8 mouse cellular contexts compared by ENCODE assay signal in the genomic region with DNA sequence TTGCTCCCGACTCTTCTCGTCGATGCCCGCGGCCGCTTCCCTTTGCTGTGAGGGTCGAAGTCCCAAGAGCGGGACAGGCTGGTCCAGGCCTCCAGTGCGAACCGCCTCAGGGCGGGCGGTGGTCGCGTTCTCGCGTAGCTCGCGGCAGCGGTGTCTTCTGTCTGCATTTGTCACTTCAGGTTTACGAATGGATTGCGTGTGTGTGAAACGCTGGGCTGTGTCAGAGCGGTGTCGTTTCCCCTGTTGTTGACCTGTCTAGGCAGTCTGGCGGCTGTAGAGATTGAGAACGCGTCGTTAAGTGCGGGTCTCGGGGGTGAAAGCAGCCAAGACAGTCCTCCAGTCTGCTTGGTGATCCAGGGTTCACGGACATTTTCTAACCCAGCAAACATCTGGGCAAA. TPM values are rescaled to one million over a fixed set of nuclear protein-coding genes. Genes with fewer than 3 reads are reported as not detected.
DNase-seq lines count a peak whose midpoint lies in the region; ATAC-seq and TF ChIP-seq lines count a peak whose summit lies in the region.

No protein-coding gene starts in this region.

- no peak for TF ChIP-seq POLR2A in heart, adult 2 months (IDR thresholded peaks at IDR 0.05; ENCODE audit: insufficient read depth, low read depth, low read length)
- no peak for TF ChIP-seq POLR2A in ES-Bruce4 (IDR thresholded peaks at IDR 0.05; ENCODE audit: insufficient read depth, low read length)

- peak overlapping the region; percentile 92 for H3K4me3 ChIP-seq in heart, adult 2 months
- H3K4me3 ChIP-seq in ES-Bruce4 (ENCODE audit: low read depth, low read length): peak overlapping the region; percentile 97
- peak overlapping the region; percentile 94 for H3K4me3 ChIP-seq in forebrain, embryonic 14.5 days (ENCODE audit: low read depth, low read length)
- H3K4me3 ChIP-seq in liver, embryonic 16.5 days (ENCODE audit: low read depth, low read length): peak overlapping the region; percentile 99

- ATAC-seq in forebrain, embryonic 14.5 days: peak; percentile 76
- ATAC-seq in liver, embryonic 16.5 days (ENCODE audit: low read depth): peak; percentile 15

- H3K9ac ChIP-seq in heart, adult 2 months (ENCODE audit: low read depth, low read length): peak overlapping the region; percentile 92
- peak overlapping the region; percentile 59 for H3K9ac ChIP-seq in ES-Bruce4 (ENCODE audit: low read depth, poor library complexity, severe bottlenecking)
- H3K9ac ChIP-seq in forebrain, embryonic 14.5 days (ENCODE audit: low read length): peak overlapping the region; percentile 83
- H3K9ac ChIP-seq in liver, embryonic 16.5 days (ENCODE audit: low read depth, low read length): peak overlapping the region; percentile 94

- no peak for TF ChIP-seq CTCF in heart, adult 2 months (IDR thresholded peaks at IDR 0.05)
- no peak for TF ChIP-seq CTCF in ES-Bruce4 (IDR thresholded peaks at IDR 0.05; ENCODE audit: low read depth, low read length)

- WGBS in heart, adult 2 months: under 1% methylated on average over 31 of the region's 31 CpGs
- WGBS in forebrain, embryonic 14.5 days: under 1% methylated on average over 31 of the region's 31 CpGs
- 0% methylated on average over 31 of the region's 31 CpGs for WGBS in liver, embryonic 16.5 days (ENCODE audit: insufficient replicate concordance)

- H3K27me3 ChIP-seq in heart, adult 2 months (ENCODE audit: control insufficient read depth, insufficient read depth, low read length): no peaks in the 10 kb centered on the region
- no peaks in the 10 kb centered on the region for H3K27me3 ChIP-seq in ES-Bruce4 (ENCODE audit: control insufficient read depth, insufficient read depth, low read length, poor library complexity, severe bottlenecking)
- no peaks in the 10 kb centered on the region for H3K27me3 ChIP-seq in forebrain, embryonic 14.5 days (replicated peaks; ENCODE audit: control insufficient read depth, insufficient read depth, low read length)
- no peaks in the 10 kb centered on the region for H3K27me3 ChIP-seq in liver, embryonic 16.5 days (ENCODE audit: control insufficient read depth, insufficient read depth, low read depth, low read length)

- H3K9me3 ChIP-seq in ES-Bruce4 (replicated peaks; ENCODE audit: control insufficient read depth, insufficient read depth, low read length, poor library complexity, severe bottlenecking): no peaks in the 10 kb centered on the region
- H3K9me3 ChIP-seq in forebrain, embryonic 14.5 days (replicated peaks; ENCODE audit: control insufficient read depth, low read length): no peaks in the 10 kb centered on the region
- H3K9me3 ChIP-seq in liver, embryonic 16.5 days (replicated peaks; ENCODE audit: control insufficient read depth, low read length): no peaks in the 10 kb centered on the region

- peaks cover 3% of the 10 kb centered on the region for H3K4me1 ChIP-seq in heart, adult 2 months (ENCODE audit: control insufficient read depth, insufficient read depth, low read length)
- H3K4me1 ChIP-seq in ES-Bruce4 (ENCODE audit: control insufficient read depth, insufficient read depth, low read length): no peaks in the 10 kb centered on the region
- H3K4me1 ChIP-seq in forebrain, embryonic 14.5 days (ENCODE audit: control insufficient read depth, insufficient read depth, low read length): peaks cover 13% of the 10 kb centered on the region
- peaks cover 9% of the 10 kb centered on the region; the same call in 1 of the 2 replicates for H3K4me1 ChIP-seq in liver, embryonic 16.5 days (ENCODE audit: control insufficient read depth, low read depth, low read length)

- no peak for TF ChIP-seq EP300 in heart, adult 2 months (IDR thresholded peaks at IDR 0.05; ENCODE audit: insufficient read depth, low read depth, low read length)
- TF ChIP-seq EP300 in ES-Bruce4 (IDR thresholded peaks at IDR 0.05; ENCODE audit: insufficient read depth, low read depth, low read length): no peak

- H3K79me2 ChIP-seq in heart, adult 2 months (replicated peaks; ENCODE audit: control insufficient read depth, insufficient read depth, low read length): peaks cover 5% of the 10 kb centered on the region

- H3K27ac ChIP-seq in heart, adult 2 months: peak overlapping the region; percentile 98
- no peak overlapping the region for H3K27ac ChIP-seq in ES-Bruce4 (ENCODE audit: insufficient read depth, low read length)
- H3K27ac ChIP-seq in forebrain, embryonic 14.5 days (ENCODE audit: low read depth, low read length): peak overlapping the region; percentile 84
- H3K27ac ChIP-seq in liver, embryonic 16.5 days (ENCODE audit: low read length): peak overlapping the region; percentile 95

- peaks cover 17% of the 10 kb centered on the region for H3K36me3 ChIP-seq in heart, adult 2 months (ENCODE audit: control insufficient read depth, insufficient read depth, low read length)
- no peaks in the 10 kb centered on the region for H3K36me3 ChIP-seq in ES-Bruce4 (ENCODE audit: control insufficient read depth, insufficient read depth, low read length, poor library complexity, severe bottlenecking)
- H3K36me3 ChIP-seq in forebrain, embryonic 14.5 days (ENCODE audit: control insufficient read depth, insufficient read depth, low read length): no peaks in the 10 kb centered on the region
- no peaks in the 10 kb centered on the region for H3K36me3 ChIP-seq in liver, embryonic 16.5 days (ENCODE audit: control insufficient read depth, insufficient read depth)

- DNase-seq in heart, adult 2 months: no peak
- no peak for DNase-seq in heart, adult 18-20 months
- DNase-seq in forebrain, embryonic 14.5 days (ENCODE audit: low spot score): no peak
- DNase-seq in T-cell, adult 2 months (ENCODE audit: low spot score): no peak
- no peak for DNase-seq in left cerebral cortex, adult 11 months (ENCODE audit: low spot score)
- DNase-seq in urinary bladder, postnatal 10 days (ENCODE audit: low spot score): no peak

- H3K4me2 ChIP-seq in forebrain, embryonic 14.5 days (ENCODE audit: low read length): peak overlapping the region; percentile 87
- H3K4me2 ChIP-seq in liver, embryonic 16.5 days (ENCODE audit: low read depth, low read length): peak overlapping the region; percentile 85

- intact Hi-C loops in heart, adult 2 months (cut with DNase I): loop anchor here (5.0 kb wide), 1 partner anchor 77 kb away; a partner anchor contains a TSS

RNA-seq across cellular contexts. Expression of a gene that starts 0.3 kb away (rescaled TPM):
- 1,000 to 10,000 TPM; 1,981 to 2,338 TPM for total RNA-seq in heart, adult 2 months (2021)
- 1,187 and 1,731 TPM in 2 replicates for polyA plus RNA-seq in heart, adult 2 months (2012; rRNA removed)
- total RNA-seq in heart, adult 18-20 months (2021): 1,000 to 10,000 TPM; 2,535 to 2,720 TPM
- 44.7 and 45.3 TPM in 2 replicates for polyA plus RNA-seq in ES-Bruce4 (2011; ENCODE audit: insufficient read depth, insufficient read length, low read depth, missing spikeins)
- 75.6 and 80.9 TPM in 2 replicates for polyA plus RNA-seq in forebrain, embryonic 14.5 days (2014; fragmentation: Nextera tagmentation; extraction: Ambion mirVana)
- polyA plus RNA-seq in liver, embryonic 16.5 days (2015; fragmentation: Nextera tagmentation; extraction: Ambion mirVana): 163 and 169 TPM in 2 replicates

RNA-seq across cellular contexts. Expression of a gene that starts 0.4 kb away (rescaled TPM):
- 1,000 to 10,000 TPM; 1,174 to 1,333 TPM for total RNA-seq in heart, adult 2 months (2021)
- 367 and 592 TPM in 2 replicates for polyA plus RNA-seq in heart, adult 2 months (2012; rRNA removed)
- total RNA-seq in heart, adult 18-20 months (2021): 1,000 to 10,000 TPM; 1,388 to 1,426 TPM
- 59.3 and 65.7 TPM in 2 replicates for polyA plus RNA-seq in ES-Bruce4 (2011; ENCODE audit: insufficient read depth, insufficient read length, low read depth, missing spikeins)
- 64.9 and 65.8 TPM in 2 replicates for polyA plus RNA-seq in forebrain, embryonic 14.5 days (2014; fragmentation: Nextera tagmentation; extraction: Ambion mirVana)
- 106 and 118 TPM in 2 replicates for polyA plus RNA-seq in liver, embryonic 16.5 days (2015; fragmentation: Nextera tagmentation; extraction: Ambion mirVana)

RNA-seq across cellular contexts. Expression of a gene that starts 49.5 kb away (rescaled TPM):
- not detected for total RNA-seq in heart, adult 2 months (2021)
- not detected in 2 replicates for polyA plus RNA-seq in heart, adult 2 months (2012; rRNA removed)
- total RNA-seq in heart, adult 18-20 months (2021): not detected
- not detected in 2 replicates for polyA plus RNA-seq in ES-Bruce4 (2011; ENCODE audit: insufficient read depth, insufficient read length, low read depth, missing spikeins)
- 4.6 and 7.1 TPM in 2 replicates for polyA plus RNA-seq in forebrain, embryonic 14.5 days (2014; fragmentation: Nextera tagmentation; extraction: Ambion mirVana)
- polyA plus RNA-seq in liver, embryonic 16.5 days (2015; fragmentation: Nextera tagmentation; extraction: Ambion mirVana): not detected in 2 replicates

RNA-seq across cellular contexts. Expression of a gene that starts 50.1 kb away (rescaled TPM):
- under 1 TPM in 1 of 2 experiments, not detected in 1; 0.20 TPM for total RNA-seq in heart, adult 2 months (2021)
- 0.12 and 0.20 TPM in 2 replicates for polyA plus RNA-seq in heart, adult 2 months (2012; rRNA removed)
- total RNA-seq in heart, adult 18-20 months (2021): under 1 TPM in 1 of 2 experiments, not detected in 1; 0.59 TPM
- not detected in 2 replicates for polyA plus RNA-seq in ES-Bruce4 (2011; ENCODE audit: insufficient read depth, insufficient read length, low read depth, missing spikeins)
- not detected in 2 replicates for polyA plus RNA-seq in forebrain, embryonic 14.5 days (2014; fragmentation: Nextera tagmentation; extraction: Ambion mirVana)
- 0.02 TPM in 1 of 2 replicates, not detected in the other for polyA plus RNA-seq in liver, embryonic 16.5 days (2015; fragmentation: Nextera tagmentation; extraction: Ambion mirVana)

RNA-seq across cellular contexts. Expression of a gene that starts 50.4 kb away (rescaled TPM):
- under 1 TPM; 0.07 to 0.13 TPM for total RNA-seq in heart, adult 2 months (2021)
- polyA plus RNA-seq in heart, adult 2 months (2012; rRNA removed): 0.23 and 0.44 TPM in 2 replicates
- total RNA-seq in heart, adult 18-20 months (2021): under 1 TPM in 1 of 2 experiments, not detected in 1; 0.10 TPM
- 0.67 and 1.0 TPM in 2 replicates for polyA plus RNA-seq in ES-Bruce4 (2011; ENCODE audit: insufficient read depth, insufficient read length, low read depth, missing spikeins)
- polyA plus RNA-seq in forebrain, embryonic 14.5 days (2014; fragmentation: Nextera tagmentation; extraction: Ambion mirVana): 11.3 and 12.7 TPM in 2 replicates
- 0.02 TPM in 1 of 2 replicates, not detected in the other for polyA plus RNA-seq in liver, embryonic 16.5 days (2015; fragmentation: Nextera tagmentation; extraction: Ambion mirVana)
